Mouse (Mus musculus): Measurements from ENCODE around the gene Gm20388. TPM values are rescaled to one million over a fixed set of nuclear protein-coding genes. Genes with fewer than 3 reads are reported as not detected.

Gm20388 gene
- polyA plus RNA-seq, 1 experiment from 2014 or later = 12.4 TPM

GRCm38 (mm10) chr8:121880818-121881217, 1970.2 kb downstream of the Gm20388 start:
- Histone ChIP-seq H3K27ac (ENCODE audit: low read depth, low read length) (no peak overlapping the region), H3K4me1 (ENCODE audit: control insufficient read depth, insufficient read depth, low read depth, low read length) (no peaks in the 10 kb centered on the region; the same call in 1 of the 2 replicates), H3K9me3 (ENCODE audit: control insufficient read depth, low read length) (no peaks in the 10 kb centered on the region), H3K4me3 (ENCODE audit: low read length) (no peak overlapping the region), H3K4me2 (ENCODE audit: low read length) (no peak overlapping the region), H3K27me3 (replicated peaks; ENCODE audit: control insufficient read depth, insufficient read depth, low read length) (no peaks in the 10 kb centered on the region), H3K9ac (ENCODE audit: low read depth, low read length) (no peak overlapping the region), H3K36me3 (ENCODE audit: control insufficient read depth, insufficient read depth, low read length) (peaks cover 21% of the 10 kb centered on the region)
- ATAC-seq = no peak
- WGBS = 72% methylated on average over 1 of the region's 1 CpGs

GRCm38 (mm10) chr8:121881921-121882320, 1971.3 kb downstream of the Gm20388 start:
- 87% methylated on average over 5 of the region's 5 CpGs for WGBS
- H3K4me3 ChIP-seq (ENCODE audit: low read length) = no peak overlapping the region
- no peak overlapping the region for H3K4me2 ChIP-seq (ENCODE audit: low read length)
- no peak for ATAC-seq
- no peaks in the 10 kb centered on the region; the same call in 1 of the 2 replicates for H3K4me1 ChIP-seq (ENCODE audit: control insufficient read depth, insufficient read depth, low read depth, low read length)
- no peaks in the 10 kb centered on the region for H3K27me3 ChIP-seq (replicated peaks; ENCODE audit: control insufficient read depth, insufficient read depth, low read length)
- no peak overlapping the region for H3K9ac ChIP-seq (ENCODE audit: low read depth, low read length)
- H3K9me3 ChIP-seq (ENCODE audit: control insufficient read depth, low read length) = no peaks in the 10 kb centered on the region
- H3K36me3 ChIP-seq (ENCODE audit: control insufficient read depth, insufficient read depth, low read length) = peaks cover 28% of the 10 kb centered on the region
- H3K27ac ChIP-seq (ENCODE audit: low read depth, low read length) = no peak overlapping the region

GRCm38 (mm10) chr8:121884181-121884580, 1973.5 kb downstream of the Gm20388 start:
- no peak overlapping the region for H3K9ac ChIP-seq (ENCODE audit: low read depth, low read length)
- peaks cover 28% of the 10 kb centered on the region for H3K36me3 ChIP-seq (ENCODE audit: control insufficient read depth, insufficient read depth, low read length)
- H3K4me3 ChIP-seq (ENCODE audit: low read length) = no peak overlapping the region
- WGBS = 81% methylated on average over 3 of the region's 3 CpGs
- peak; percentile 78 for ATAC-seq
- H3K4me2 ChIP-seq (ENCODE audit: low read length) = no peak overlapping the region
- H3K27me3 ChIP-seq (replicated peaks; ENCODE audit: control insufficient read depth, insufficient read depth, low read length) = no peaks in the 10 kb centered on the region
- H3K9me3 ChIP-seq (ENCODE audit: control insufficient read depth, low read length) = no peaks in the 10 kb centered on the region
- no peaks in the 10 kb centered on the region; the same call in 1 of the 2 replicates for H3K4me1 ChIP-seq (ENCODE audit: control insufficient read depth, insufficient read depth, low read depth, low read length)
- no peak overlapping the region for H3K27ac ChIP-seq (ENCODE audit: low read depth, low read length)

GRCm38 (mm10) chr8:121885001-121885400, 1974.4 kb downstream of the Gm20388 start:
- Histone ChIP-seq H3K27me3 (replicated peaks; ENCODE audit: control insufficient read depth, insufficient read depth, low read length) (no peaks in the 10 kb centered on the region), H3K9ac (ENCODE audit: low read depth, low read length) (no peak overlapping the region), H3K9me3 (ENCODE audit: control insufficient read depth, low read length) (no peaks in the 10 kb centered on the region), H3K4me3 (ENCODE audit: low read length) (no peak overlapping the region), H3K27ac (ENCODE audit: low read depth, low read length) (no peak overlapping the region), H3K36me3 (ENCODE audit: control insufficient read depth, insufficient read depth, low read length) (peaks cover 28% of the 10 kb centered on the region), H3K4me1 (ENCODE audit: control insufficient read depth, insufficient read depth, low read depth, low read length) (no peaks in the 10 kb centered on the region; the same call in 1 of the 2 replicates), H3K4me2 (ENCODE audit: low read length) (no peak overlapping the region)
- no peak for ATAC-seq
- WGBS = 90% methylated on average over 9 of the region's 9 CpGs

- no peak for ATAC-seq
- 56% methylated on average over 6 of the region's 6 CpGs for WGBS
- Histone ChIP-seq H3K4me1 (ENCODE audit: control insufficient read depth, insufficient read depth, low read depth, low read length) (no peaks in the 10 kb centered on the region; the same call in 1 of the 2 replicates), H3K27me3 (replicated peaks; ENCODE audit: control insufficient read depth, insufficient read depth, low read length) (no peaks in the 10 kb centered on the region), H3K9ac (ENCODE audit: low read depth, low read length) (no peak overlapping the region), H3K27ac (ENCODE audit: low read depth, low read length) (0 out of 2 replicates have a peak overlapping the region, but pooled peaks have one; percentile 27), H3K36me3 (ENCODE audit: control insufficient read depth, insufficient read depth, low read length) (peaks cover 28% of the 10 kb centered on the region), H3K9me3 (ENCODE audit: control insufficient read depth, low read length) (no peaks in the 10 kb centered on the region), H3K4me2 (ENCODE audit: low read length) (no peak overlapping the region), H3K4me3 (ENCODE audit: low read length) (no peak overlapping the region)
Observed at GRCm38 (mm10) chr8:121885433-121885832, 1974.8 kb downstream of the Gm20388 start.

GRCm38 (mm10) chr8:121887547-121887946, 1976.9 kb downstream of the Gm20388 start:
- no peak for ATAC-seq
- Histone ChIP-seq H3K4me3 (ENCODE audit: low read length) (no peak overlapping the region), H3K4me2 (ENCODE audit: low read length) (no peak overlapping the region), H3K36me3 (ENCODE audit: control insufficient read depth, insufficient read depth, low read length) (peaks cover 20% of the 10 kb centered on the region), H3K9me3 (ENCODE audit: control insufficient read depth, low read length) (no peaks in the 10 kb centered on the region), H3K4me1 (ENCODE audit: control insufficient read depth, insufficient read depth, low read depth, low read length) (no peaks in the 10 kb centered on the region), H3K9ac (ENCODE audit: low read depth, low read length) (no peak overlapping the region), H3K27me3 (replicated peaks; ENCODE audit: control insufficient read depth, insufficient read depth, low read length) (no peaks in the 10 kb centered on the region), H3K27ac (ENCODE audit: low read depth, low read length) (no peak overlapping the region)
- WGBS = 75% methylated on average over 1 of the region's 1 CpGs

GRCm38 (mm10) chr8:121889317-121889716, 1978.7 kb downstream of the Gm20388 start:
- Histone ChIP-seq H3K27me3 (replicated peaks; ENCODE audit: control insufficient read depth, insufficient read depth, low read length) (no peaks in the 10 kb centered on the region), H3K4me1 (ENCODE audit: control insufficient read depth, insufficient read depth, low read depth, low read length) (no peaks in the 10 kb centered on the region), H3K9me3 (ENCODE audit: control insufficient read depth, low read length) (no peaks in the 10 kb centered on the region), H3K9ac (ENCODE audit: low read depth, low read length) (no peak overlapping the region), H3K36me3 (ENCODE audit: control insufficient read depth, insufficient read depth, low read length) (peaks cover 16% of the 10 kb centered on the region), H3K27ac (ENCODE audit: low read depth, low read length) (no peak overlapping the region), H3K4me2 (ENCODE audit: low read length) (no peak overlapping the region), H3K4me3 (ENCODE audit: low read length) (no peak overlapping the region)
- 100% methylated on average over 1 of the region's 1 CpGs for WGBS
- ATAC-seq = no peak

GRCm38 (mm10) chr8:121889810-121890785, 1979.5 kb downstream of the Gm20388 start:
- H3K9ac ChIP-seq (ENCODE audit: low read depth, low read length) = no peak overlapping the region
- H3K27me3 ChIP-seq (replicated peaks; ENCODE audit: control insufficient read depth, insufficient read depth, low read length) = no peaks in the 10 kb centered on the region
- no peak overlapping the region for H3K4me2 ChIP-seq (ENCODE audit: low read length)
- H3K4me3 ChIP-seq (ENCODE audit: low read length) = no peak overlapping the region
- ATAC-seq = no peak
- H3K27ac ChIP-seq (ENCODE audit: low read depth, low read length) = no peak overlapping the region
- 84% methylated on average over 15 of the region's 15 CpGs for WGBS
- H3K4me1 ChIP-seq (ENCODE audit: control insufficient read depth, insufficient read depth, low read depth, low read length) = no peaks in the 10 kb centered on the region
- no peaks in the 10 kb centered on the region for H3K9me3 ChIP-seq (ENCODE audit: control insufficient read depth, low read length)
- peaks cover 12% of the 10 kb centered on the region for H3K36me3 ChIP-seq (ENCODE audit: control insufficient read depth, insufficient read depth, low read length)

- peaks cover 17% of the 10 kb centered on the region for H3K4me1 ChIP-seq (ENCODE audit: control insufficient read depth, insufficient read depth, low read depth, low read length)
- H3K9me3 ChIP-seq (ENCODE audit: control insufficient read depth, low read length) = no peaks in the 10 kb centered on the region
- no peaks in the 10 kb centered on the region for H3K27me3 ChIP-seq (replicated peaks; ENCODE audit: control insufficient read depth, insufficient read depth, low read length)
- no peak overlapping the region for H3K4me3 ChIP-seq (ENCODE audit: low read length)
- no peak overlapping the region for H3K27ac ChIP-seq (ENCODE audit: low read depth, low read length)
- H3K36me3 ChIP-seq (ENCODE audit: control insufficient read depth, insufficient read depth, low read length) = no peaks in the 10 kb centered on the region
- no peak overlapping the region for H3K4me2 ChIP-seq (ENCODE audit: low read length)
- no peak for ATAC-seq
- WGBS = 59% methylated on average over 5 of the region's 5 CpGs
- no peak overlapping the region for H3K9ac ChIP-seq (ENCODE audit: low read depth, low read length)
Observed at GRCm38 (mm10) chr8:121892875-121893274, 1982.2 kb downstream of the Gm20388 start.
